In genomic region chr1:162359270-162359669, GRCm38 (mm10) we compare ENCODE assay signal across 10 mouse cellular contexts.
A peak's percentile ranks its signal among the peaks of the same experiment; 100 is the strongest.
DNase-seq lines count a peak whose midpoint lies in the region; ATAC-seq and TF ChIP-seq lines count a peak whose summit lies in the region.
"Had no signal": no experiment of that assay in that cellular context is flagged by ENCODE, and none has a peak within 500 bp of the region (broad histone marks: within the 10 kb centered on the region; RNA-seq: fewer than 3 reads in every experiment).

No protein-coding gene starts in this region.

- H3K36me3 ChIP-seq in liver, embryonic 12.5 days, result no peaks in the 10 kb centered on the region
- no peaks in the 10 kb centered on the region for H3K36me3 ChIP-seq in heart, postnatal 0 days (replicated peaks; ENCODE audit: control insufficient read depth, insufficient read depth, low read length)
- H3K36me3 ChIP-seq: G1E; limb, embryonic 15.5 days had no signal

- H3K27me3 ChIP-seq in liver, embryonic 12.5 days (replicated peaks), result no peaks in the 10 kb centered on the region
- no peaks in the 10 kb centered on the region for H3K27me3 ChIP-seq in heart, postnatal 0 days (ENCODE audit: control insufficient read depth, insufficient read depth, low read length)
- H3K27me3 ChIP-seq: limb, embryonic 15.5 days had no signal

- DNase-seq in liver, result peak; percentile 24
- peak; percentile 70 for DNase-seq in embryo, embryonic 10 days (ENCODE audit: low spot score)
- DNase-seq in heart, postnatal 0 days (ENCODE audit: low spot score), result peak; percentile 53
- peak; percentile 73 for DNase-seq in layer of hippocampus, adult 11-12 months (ENCODE audit: low spot score)
- peak; percentile 41 for DNase-seq in lung, adult 2 months
- peak; percentile 31 for DNase-seq in ovary, postnatal 36 days (ENCODE audit: low spot score)
- no peak for DNase-seq in spleen, adult 18-20 months

- H3K9ac ChIP-seq in liver, embryonic 12.5 days, result no peak overlapping the region
- no peak overlapping the region for H3K9ac ChIP-seq in heart, postnatal 0 days (replicated peaks; ENCODE audit: low read depth, low read length)
- H3K9ac ChIP-seq: limb, embryonic 15.5 days had no signal

- H3K4me2 ChIP-seq in liver, embryonic 12.5 days, result no peak overlapping the region
- H3K4me2 ChIP-seq in heart, postnatal 0 days (ENCODE audit: low read depth, low read length), result no peak overlapping the region
- H3K4me2 ChIP-seq: limb, embryonic 15.5 days had no signal

- H3K4me1 ChIP-seq in liver, embryonic 12.5 days, result no peaks in the 10 kb centered on the region
- H3K4me1 ChIP-seq in heart, postnatal 0 days (ENCODE audit: control insufficient read depth, insufficient read depth), result peaks cover 6% of the 10 kb centered on the region
- H3K4me1 ChIP-seq in lung, adult 2 months (ENCODE audit: control insufficient read depth, insufficient read depth, low read length), result no peaks in the 10 kb centered on the region

- WGBS in liver, embryonic 12.5 days (ENCODE audit: insufficient replicate concordance), result 49% methylated on average over 8 of the region's 8 CpGs
- WGBS in heart, postnatal 0 days, result 53% methylated on average over 8 of the region's 8 CpGs
- WGBS in lung, adult 2 months, result 55% methylated on average over 8 of the region's 8 CpGs

- no peak for ATAC-seq in liver, embryonic 12.5 days
- peak; percentile 24; the same call in 1 of the 2 replicates for ATAC-seq in heart, postnatal 0 days (ENCODE audit: insufficient read depth, low read depth)

- no peak for TF ChIP-seq POLR2A in lung, adult 2 months (IDR thresholded peaks at IDR 0.05; ENCODE audit: borderline replicate concordance, extremely low read depth, low read depth, low read length)

- no peaks in the 10 kb centered on the region for H3K9me3 ChIP-seq in liver, embryonic 12.5 days (replicated peaks)
- no peaks in the 10 kb centered on the region for H3K9me3 ChIP-seq in heart, postnatal 0 days (replicated peaks; ENCODE audit: control insufficient read depth, low read length)
- H3K9me3 ChIP-seq: G1E; limb, embryonic 15.5 days had no signal

- peak; percentile 77 for TF ChIP-seq CTCF in heart, postnatal 0 days (IDR thresholded peaks at IDR 0.05; ENCODE audit: low read depth)
- peak; percentile 48; the same call in 1 of the 2 replicates for TF ChIP-seq CTCF in lung, adult 2 months (IDR thresholded peaks at IDR 0.05; ENCODE audit: insufficient read depth, low read length)

- no peak for TF ChIP-seq EP300 in heart, postnatal 0 days (IDR thresholded peaks at IDR 0.05; ENCODE audit: low read depth)

- no peak overlapping the region for H3K27ac ChIP-seq in liver, embryonic 12.5 days
- no peak overlapping the region for H3K27ac ChIP-seq in heart, postnatal 0 days (ENCODE audit: low read depth)
- H3K27ac ChIP-seq: limb, embryonic 15.5 days had no signal

- H3K4me3 ChIP-seq in liver, embryonic 12.5 days, result no peak overlapping the region
- no peak overlapping the region for H3K4me3 ChIP-seq in heart, postnatal 0 days (ENCODE audit: low read depth, low read length)
- H3K4me3 ChIP-seq in lung, adult 2 months (replicated peaks; ENCODE audit: extremely low read depth, low read depth, low read length), result no peak overlapping the region
- H3K4me3 ChIP-seq: limb, embryonic 15.5 days had no signal

Comparison
In these comparisons a context has a peak if more than half of its experiments do, and no peak if none do; other contexts are left out.
1. DNase-seq: peak in liver (single experiment), embryo, embryonic 10 days (single experiment), heart, postnatal 0 days (single experiment), layer of hippocampus, adult 11-12 months (single experiment), lung, adult 2 months (single experiment) and ovary, postnatal 36 days (single experiment); none in spleen, adult 18-20 months (0 of 2).